Mouse (Mus musculus): Measurements from ENCODE around the gene Sos1. TPM values are rescaled to one million over a fixed set of nuclear protein-coding genes. Genes with fewer than 3 reads are reported as not detected.

The Sos1 gene
- polyA plus RNA-seq, 1 experiment from 2014 or later, result 9.1 TPM

DNA sequence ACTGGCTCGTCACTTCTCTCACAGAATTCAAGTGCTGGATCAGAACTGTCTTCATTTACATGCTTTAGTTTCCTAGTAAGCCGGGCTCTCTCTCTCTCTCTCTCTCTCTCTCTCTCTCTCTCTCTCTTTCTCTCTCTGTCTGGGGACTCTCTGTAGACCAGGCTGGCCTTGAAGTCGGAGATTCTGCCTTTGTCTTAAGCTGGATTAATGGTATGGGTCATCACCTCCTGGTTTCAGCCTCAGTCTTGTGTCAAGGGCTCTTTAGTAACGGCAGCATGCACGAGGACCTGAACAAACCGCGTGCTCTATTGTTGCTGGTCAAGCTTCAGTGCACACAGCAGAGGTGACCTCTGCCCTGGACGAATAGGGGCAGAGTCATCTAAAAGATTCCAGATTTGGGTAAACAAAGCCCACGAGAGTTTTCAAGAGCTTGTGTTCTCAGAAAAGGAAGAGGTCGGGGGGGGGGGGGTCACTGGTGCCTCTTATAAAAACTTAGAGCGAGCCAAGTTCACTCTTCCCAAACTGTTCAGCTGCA is 133.6 kb downstream of the Sos1 start:
- H3K36me3 ChIP-seq (ENCODE audit: control insufficient read depth, insufficient read depth, low read length), result no peaks in the 10 kb centered on the region
- H3K27me3 ChIP-seq (ENCODE audit: control insufficient read depth, insufficient read depth, low read length), result no peaks in the 10 kb centered on the region
- DNase-seq (ENCODE audit: low spot score) (no peak), ATAC-seq (ENCODE audit: insufficient number of reproducible peaks, low FRiP score, low TSS enrichment, low read depth) (no peak)
- no peak overlapping the region for H3K4me3 ChIP-seq (ENCODE audit: low read depth, low read length)
- WGBS, result 74% methylated on average over 11 of the region's 11 CpGs
- no peak overlapping the region for H3K27ac ChIP-seq (replicated peaks; ENCODE audit: low read depth, low read length)
- H3K4me1 ChIP-seq (ENCODE audit: control insufficient read depth, insufficient read depth, low read length), result no peaks in the 10 kb centered on the region
- no peaks in the 10 kb centered on the region for H3K9me3 ChIP-seq (ENCODE audit: control insufficient read depth, low read length)
- H3K4me2 ChIP-seq (ENCODE audit: low read depth, severe bottlenecking), result no peak overlapping the region
- H3K9ac ChIP-seq (ENCODE audit: low read length), result 0 out of 2 replicates have a peak overlapping the region, but pooled peaks have one; percentile 22

DNA sequence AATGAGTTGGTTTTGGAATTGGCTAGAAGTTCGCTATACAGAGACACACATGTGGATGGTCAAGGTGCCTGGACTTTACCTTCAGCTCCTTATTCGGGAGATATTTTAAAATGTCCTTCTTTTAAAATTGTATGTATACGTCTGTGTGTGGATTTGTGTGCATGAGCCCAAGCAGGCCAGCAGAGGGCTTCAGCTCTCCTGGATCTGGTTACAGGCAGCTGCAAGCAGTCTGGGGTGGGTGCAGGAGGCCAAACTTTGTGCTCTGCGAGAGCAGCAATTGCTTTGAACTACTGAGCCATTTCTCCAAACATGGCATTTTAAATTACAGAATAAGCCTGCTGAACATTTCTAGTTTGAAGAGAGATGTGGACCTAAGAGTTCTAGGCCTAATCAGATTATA is 135.0 kb downstream of the Sos1 start:
- WGBS, result 80% methylated on average over 4 of the region's 4 CpGs
- Histone ChIP-seq H3K36me3 (ENCODE audit: control insufficient read depth, insufficient read depth, low read length) (no peaks in the 10 kb centered on the region), H3K9ac (ENCODE audit: low read length) (no peak overlapping the region), H3K4me2 (ENCODE audit: low read depth, severe bottlenecking) (no peak overlapping the region), H3K27ac (replicated peaks; ENCODE audit: low read depth, low read length) (no peak overlapping the region), H3K27me3 (ENCODE audit: control insufficient read depth, insufficient read depth, low read length) (no peaks in the 10 kb centered on the region), H3K9me3 (ENCODE audit: control insufficient read depth, low read length) (no peaks in the 10 kb centered on the region), H3K4me1 (ENCODE audit: control insufficient read depth, insufficient read depth, low read length) (no peaks in the 10 kb centered on the region), H3K4me3 (ENCODE audit: low read depth, low read length) (no peak overlapping the region)
- DNase-seq (ENCODE audit: low spot score), result peak; percentile 41
- no peak for ATAC-seq (ENCODE audit: insufficient number of reproducible peaks, low FRiP score, low TSS enrichment, low read depth)

Other genes with a start within 250 kb of the Sos1 start
- 20.7 and 24.3 TPM in 2 replicates for gene Morn2, start 190.2 kb downstream of the Sos1 start, polyA plus RNA-seq (2014; fragmentation: Nextera tagmentation; extraction: Ambion mirVana)
- gene Dhx57, start 190.0 kb downstream of the Sos1 start, polyA plus RNA-seq (2014; fragmentation: Nextera tagmentation; extraction: Ambion mirVana), result 19.9 and 23.1 TPM in 2 replicates
- 0.11 and 0.53 TPM in 2 replicates for gene Arhgef33, start 173.0 kb downstream of the Sos1 start, polyA plus RNA-seq (2014; fragmentation: Nextera tagmentation; extraction: Ambion mirVana)
- gene Gm10190, start 106.9 kb downstream of the Sos1 start, polyA plus RNA-seq (2014; fragmentation: Nextera tagmentation; extraction: Ambion mirVana), result 0.79 and 1.2 TPM in 2 replicates
- 0.55 and 0.61 TPM in 2 replicates for gene Cdkl4, start 97.4 kb upstream of the Sos1 start, polyA plus RNA-seq (2014; fragmentation: Nextera tagmentation; extraction: Ambion mirVana)
- 33.7 and 36.1 TPM in 2 replicates for gene Map4k3, start 248.0 kb upstream of the Sos1 start, polyA plus RNA-seq (2014; fragmentation: Nextera tagmentation; extraction: Ambion mirVana)